Mouse (Mus musculus): ENCODE measurements at regions not wholly inside any gene's neighbourhood (a gene's known extent, or its start where the extent isn't known, plus 50 kb on each side); places are given as distances from the start of the nearest gene placed in this dataset.

DNA sequence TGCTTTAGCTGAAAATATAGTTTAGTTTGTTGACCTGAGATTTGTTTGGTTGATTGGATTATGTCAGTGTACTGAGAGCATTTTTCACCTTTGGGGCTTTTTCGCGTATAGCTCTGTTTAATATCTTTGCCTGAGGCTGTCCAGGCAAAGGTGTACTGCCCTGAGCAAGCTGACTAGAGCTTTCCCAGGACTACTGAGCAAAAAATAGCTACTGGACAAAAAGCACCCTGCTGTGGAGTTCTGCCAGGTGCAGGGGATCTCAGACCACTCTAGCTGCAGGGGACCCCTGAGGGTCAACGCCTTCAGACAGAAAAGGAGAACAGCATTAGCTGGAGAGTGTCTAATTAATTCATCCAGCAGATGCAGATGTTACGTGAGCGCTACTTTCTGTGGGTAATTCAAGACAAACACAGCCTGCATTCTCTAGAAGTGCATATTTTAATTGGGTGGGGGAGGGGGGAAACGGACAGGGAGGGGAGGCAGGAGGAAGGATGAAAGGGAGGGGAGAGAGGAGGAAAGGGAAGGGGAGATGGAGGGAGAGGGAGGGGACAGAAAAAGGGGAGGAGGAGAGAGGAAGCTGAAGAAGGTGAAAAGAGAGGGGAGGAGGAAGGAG lies 61.7 kb downstream of the Thnsl1 start:
- intact Hi-C loops (cut with DNase I) = loop anchor here (10.0 kb wide), 1 partner anchor 302 kb away; the partner anchor contains the start of gene Arhgap21

DNA sequence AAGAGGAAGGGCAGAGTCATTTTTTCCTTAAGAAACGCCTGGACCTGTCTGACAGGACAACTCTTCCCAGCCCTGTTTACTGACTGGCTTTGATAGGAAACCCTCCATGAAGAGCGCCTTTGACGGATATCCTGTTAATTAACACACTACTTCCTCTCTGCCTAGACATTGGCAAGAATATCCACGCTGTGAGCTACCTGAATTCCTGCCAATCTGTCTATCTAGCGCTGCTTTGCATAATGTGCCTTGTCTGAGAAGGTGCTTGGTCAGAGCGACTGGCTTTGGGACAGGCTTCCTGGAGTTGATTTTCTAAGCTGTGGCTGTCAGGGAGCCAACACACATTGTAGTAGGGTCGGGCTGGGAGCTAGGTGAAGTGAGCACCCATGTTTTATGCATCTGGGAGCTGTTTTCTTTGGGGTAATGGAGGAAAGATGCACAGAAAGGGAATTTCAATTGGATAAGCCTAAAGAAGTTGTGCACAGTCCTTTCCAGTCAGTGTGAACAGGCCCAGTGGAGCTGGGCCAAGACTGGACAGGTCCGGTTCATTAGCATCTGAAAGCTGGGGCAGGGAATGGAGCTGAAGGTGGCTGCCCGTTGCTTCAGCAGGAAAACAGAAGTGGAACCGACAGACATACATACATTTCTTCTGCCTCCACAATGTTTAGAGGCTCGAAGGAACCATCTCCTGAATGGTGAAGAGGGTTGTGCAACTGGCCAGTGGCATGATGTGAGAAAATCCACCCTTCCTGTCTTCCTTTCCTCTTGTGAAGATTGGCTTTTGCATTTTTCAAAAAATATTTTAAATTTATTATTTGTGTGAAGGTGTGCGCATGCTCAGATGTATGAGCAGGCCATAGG lies 64.7 kb downstream of the Thnsl1 start:
- intact Hi-C loops (cut with DNase I) = loop anchor here (10.0 kb wide), 1 partner anchor 305 kb away; the partner anchor contains the start of gene Arhgap21

DNA sequence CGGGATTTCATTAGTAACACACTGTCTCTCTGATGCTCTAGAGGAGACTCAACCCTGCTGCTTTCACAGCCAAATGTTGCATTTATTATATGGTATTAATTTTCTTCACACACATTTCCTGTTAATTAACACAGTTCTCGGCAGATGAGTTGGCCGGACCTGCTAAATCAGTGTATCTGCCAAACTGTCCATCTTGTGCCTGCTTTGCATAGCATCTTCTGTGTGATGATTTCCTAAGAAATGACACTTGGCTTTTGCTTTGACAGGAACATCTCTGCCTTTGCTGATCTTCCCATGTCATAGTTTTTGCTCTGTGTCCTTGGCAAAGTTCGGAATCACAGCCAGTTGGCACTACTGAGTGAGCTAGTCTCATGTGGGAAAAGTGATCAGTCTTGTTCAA lies 67.9 kb downstream of the Thnsl1 start:
- intact Hi-C loops (cut with DNase I) = no loop called here

DNA sequence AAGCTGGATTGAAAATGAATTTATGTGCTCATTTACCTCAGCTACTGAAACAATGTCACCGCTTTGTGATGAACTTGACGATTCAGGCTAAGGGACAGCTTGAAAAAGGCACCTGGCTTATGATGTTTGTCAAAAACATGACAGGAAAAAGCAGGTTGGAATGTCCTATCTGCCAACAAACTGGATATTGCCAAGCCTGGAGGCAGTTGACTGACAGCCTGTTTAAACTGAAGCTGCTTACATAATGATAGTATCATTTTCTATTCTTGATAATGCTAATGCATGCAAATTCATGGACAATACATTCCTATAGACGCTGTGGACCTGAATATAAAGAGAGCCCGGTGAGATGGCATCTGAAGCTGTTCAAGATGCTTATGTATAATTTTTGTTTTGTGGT lies 69.8 kb downstream of the Thnsl1 start:
- intact Hi-C loops (cut with DNase I) = no loop called here

DNA sequence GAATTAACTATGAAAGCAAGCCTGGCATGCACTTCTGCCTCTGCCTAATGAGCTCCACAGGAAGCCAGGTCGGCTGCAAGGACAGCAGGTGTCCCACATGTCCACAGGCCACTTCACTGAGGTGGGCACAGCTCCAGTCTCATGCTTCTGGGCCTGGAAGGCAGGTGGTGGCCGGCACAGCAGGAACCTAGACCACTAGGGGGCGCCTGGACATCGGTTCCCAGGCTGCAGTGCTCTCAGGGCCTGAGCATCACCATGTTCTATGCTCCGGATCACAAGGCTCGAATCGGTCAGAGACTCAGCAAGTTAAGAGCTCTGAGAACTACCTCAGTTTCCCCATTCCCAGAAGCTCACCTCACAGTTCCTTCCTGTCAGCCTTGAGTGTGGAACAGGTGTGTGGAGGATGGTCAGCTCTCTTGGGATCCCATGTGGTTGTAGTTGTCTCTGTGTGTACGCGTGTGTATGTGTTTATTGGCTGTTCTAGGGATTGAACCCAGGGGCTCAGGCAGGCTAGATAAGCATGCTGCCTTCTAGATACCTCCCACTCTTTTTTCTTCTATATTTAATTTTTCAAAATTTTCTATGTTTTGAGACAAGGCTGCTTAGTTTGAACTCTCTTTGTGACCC lies 75.4 kb downstream of the Thnsl1 start:
- intact Hi-C loops (cut with DNase I) = loop anchor here (5.0 kb wide), 1 partner anchor 631 kb away; no protein-coding TSS in a partner anchor

DNA sequence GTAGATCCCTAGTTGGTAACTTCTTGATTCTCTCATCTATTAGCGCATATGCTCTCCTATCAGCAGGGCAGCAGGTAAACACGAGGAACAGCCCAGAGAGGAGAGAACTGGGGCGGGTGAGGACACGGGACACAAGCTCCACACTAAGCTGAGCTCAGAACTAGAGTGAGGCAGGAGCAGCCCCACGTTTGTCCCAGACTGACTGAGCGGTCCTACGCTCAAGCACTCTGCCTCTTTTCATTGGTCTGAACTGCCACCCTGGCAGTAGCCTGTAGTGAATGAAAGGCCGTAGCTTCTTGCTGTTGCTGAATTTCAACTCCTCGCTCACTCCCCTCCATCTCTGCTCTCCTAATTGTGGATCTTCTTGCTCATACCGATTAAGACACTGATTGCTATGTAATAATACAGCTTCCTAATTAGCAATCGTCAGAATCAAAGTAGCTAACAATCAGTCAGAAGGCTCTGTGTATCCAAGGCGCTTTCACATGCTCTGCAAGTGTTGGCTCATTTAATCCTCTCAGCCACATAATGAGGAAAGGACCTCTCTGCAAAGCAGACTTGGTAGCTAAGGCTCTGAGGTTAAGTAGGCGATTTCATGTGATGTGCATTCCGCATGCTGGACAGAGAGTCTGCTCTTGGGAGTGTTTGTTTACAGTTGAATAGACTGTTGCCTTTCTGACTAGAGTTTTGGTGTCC lies 77.1 kb downstream of the Thnsl1 start:
- intact Hi-C loops (cut with DNase I) = loop anchor here (5.0 kb wide), 1 partner anchor 630 kb away; no protein-coding TSS in a partner anchor

DNA sequence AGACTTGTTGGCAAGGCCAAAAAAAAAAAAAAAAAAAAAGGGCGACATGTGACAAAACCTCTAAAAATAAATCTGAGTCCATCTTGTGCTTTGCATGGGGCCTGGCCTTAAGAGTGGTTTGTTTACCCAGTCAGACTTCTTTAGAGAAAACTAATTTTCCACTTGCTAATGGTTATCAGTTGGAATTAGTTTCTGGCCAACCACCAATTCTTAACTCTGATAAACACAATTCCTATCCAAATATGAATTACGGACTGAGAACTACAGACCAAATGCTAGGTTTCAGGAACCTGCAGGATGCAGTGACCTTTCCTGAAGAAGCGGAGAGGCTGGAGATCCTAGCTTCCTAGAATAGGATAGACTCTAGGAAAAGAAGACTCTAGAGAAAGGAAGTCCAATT lies 79.4 kb downstream of the Thnsl1 start:
- intact Hi-C loops (cut with DNase I) = loop anchor here (5.0 kb wide), 1 partner anchor 627 kb away; no protein-coding TSS in a partner anchor

DNA sequence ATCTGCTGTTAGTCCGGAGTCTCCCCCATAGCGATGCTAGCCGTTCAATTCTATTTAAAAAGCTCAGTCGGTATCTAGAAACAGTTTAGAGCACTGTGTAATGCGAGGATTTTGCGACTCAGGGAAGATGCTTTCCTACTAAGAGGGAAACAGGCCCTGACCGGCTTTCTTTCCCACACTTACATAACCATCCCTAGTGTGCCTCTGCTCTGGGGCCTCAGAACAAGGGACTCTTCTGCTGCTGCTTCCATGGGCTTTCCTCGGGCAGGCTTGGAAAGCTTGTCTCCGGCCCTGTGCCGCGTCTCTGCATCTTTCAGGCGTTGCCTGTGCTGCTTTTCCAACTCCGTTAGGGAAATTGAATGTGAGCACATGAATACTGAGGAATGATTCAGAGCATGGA lies 79.6 kb upstream of the Gpr158 start:
- intact Hi-C loops (cut with DNase I) = no loop called here

DNA sequence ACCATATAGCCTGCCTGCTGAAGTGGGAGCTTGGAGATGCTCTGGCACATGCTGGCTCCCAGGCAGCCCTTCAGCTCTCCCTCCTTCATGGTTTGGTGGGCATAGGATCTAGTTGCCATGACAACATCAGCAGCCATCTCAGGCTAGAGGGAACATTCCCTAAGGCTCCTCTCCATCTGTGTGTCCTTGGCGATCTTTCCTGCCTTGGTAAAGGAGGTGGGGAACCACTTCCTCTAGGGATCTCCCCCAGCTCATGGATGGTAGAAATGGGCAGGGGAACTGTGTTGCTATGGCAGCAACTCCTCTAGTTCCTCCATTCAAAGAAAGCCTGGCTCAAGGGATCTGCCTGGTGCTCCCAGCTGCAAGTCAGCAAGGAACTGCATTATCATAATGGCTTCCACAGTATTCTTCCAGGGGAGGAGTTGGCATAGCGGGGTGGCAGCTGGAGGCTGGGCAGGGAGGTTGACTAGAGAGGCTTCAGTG lies 74.6 kb upstream of the Gpr158 start:
- intact Hi-C loops (cut with DNase I) = no loop called here

DNA sequence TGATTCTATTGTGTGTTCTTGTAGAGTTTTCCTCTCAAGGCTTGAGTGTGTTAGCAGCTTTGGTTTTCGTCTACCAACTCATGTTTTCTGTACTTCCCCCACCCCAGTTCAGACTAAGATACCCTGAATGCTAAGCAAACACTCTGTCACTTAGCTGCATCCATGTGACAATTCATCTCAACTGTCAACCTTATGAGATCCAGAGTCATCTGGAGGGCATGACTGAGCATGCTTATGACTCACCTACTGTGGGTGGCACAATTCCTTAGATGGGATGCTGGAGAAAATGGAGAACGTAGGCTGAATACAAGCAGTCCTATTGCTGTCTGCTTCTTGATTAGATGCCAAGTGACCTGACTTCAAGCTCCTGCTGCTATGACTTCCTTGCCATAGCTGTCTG lies 73.3 kb upstream of the Gpr158 start:
- intact Hi-C loops (cut with DNase I) = no loop called here

DNA sequence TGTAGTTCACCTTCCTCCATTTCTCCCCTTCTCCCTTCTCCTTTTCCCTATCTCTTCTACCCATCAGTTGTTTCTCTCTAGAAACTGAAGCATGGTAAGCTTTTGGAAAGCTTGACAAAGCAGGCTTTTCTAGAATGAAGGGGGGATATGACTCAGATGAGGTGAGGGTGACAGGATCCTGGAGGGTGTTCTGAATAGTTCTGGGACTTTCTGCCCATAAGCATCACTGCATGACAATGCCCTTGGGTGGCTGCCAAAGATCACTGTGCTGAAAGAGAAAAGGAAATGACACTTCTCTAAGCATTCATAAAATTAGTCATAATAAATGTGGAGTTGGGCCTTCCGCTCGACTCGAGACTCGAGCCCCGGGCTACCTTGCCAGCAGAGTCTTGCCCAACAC lies 67.7 kb upstream of the Gpr158 start:
- intact Hi-C loops (cut with DNase I) = no loop called here
